Mouse (Mus musculus) heart, postnatal 10 days (tissue): ENCODE results near the gene Espn. TPM values are rescaled to one million over a fixed set of nuclear protein-coding genes. Genes with fewer than 3 reads are reported as not detected.

Source experiments
- DNase-seq, 2 experiments: peaks; one replicate each; pipeline ENCODE4 v3.0.0; 2021
- intact Hi-C: fragments of 180-260 bp; cut with DNase I; formaldehyde crosslinking; loops from one replicate; pipeline ENCODE4 v1.15.1; 2025
- total RNA-seq, 2 experiments: library from RNA; stranded (reverse); gene quantifications; 2 replicates each; pipeline ENCODE4 v1.2.3; 2021

Gene Espn
- total RNA-seq, 2 experiments from 2014 or later: 1.3 to 1.4 TPM

GRCm38 (mm10) chr4:152078105-152078530 lies 74.1 kb downstream of the Espn start:
- intact Hi-C loops: no loop called here

GRCm38 (mm10) chr4:152077191-152077590 lies 75.0 kb downstream of the Espn start:
- DNase-seq: no peak
- intact Hi-C loops: no loop called here

More at GRCm38 (mm10) chr4:152078105-152078530, 74.1 kb downstream of the Espn start:
- DNase-seq: no peak

DNA sequence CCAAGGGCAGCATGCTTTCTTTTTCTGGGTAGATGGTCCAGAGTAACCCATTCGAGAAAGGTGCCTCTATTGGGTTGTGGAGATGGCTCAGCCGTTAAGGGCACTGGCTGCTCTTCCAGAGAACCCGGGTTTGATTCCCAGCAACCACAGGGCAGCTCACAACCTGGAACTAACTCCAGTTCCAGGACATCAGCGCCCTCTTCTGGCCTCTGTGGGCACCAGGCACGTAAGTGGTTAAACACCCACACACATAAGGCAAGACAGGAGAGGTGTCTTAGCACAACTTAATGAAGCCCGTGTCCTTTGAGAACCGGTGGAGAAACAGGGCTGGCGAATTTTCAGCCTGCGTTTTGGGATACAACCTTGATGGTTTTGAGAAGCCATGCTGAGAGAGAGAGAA lies 77.6 kb downstream of the Espn start:
- DNase-seq: no peak
- intact Hi-C loops: no loop called here

GRCm38 (mm10) chr4:152073715-152074114 lies 78.5 kb downstream of the Espn start:
- intact Hi-C loops: no loop called here

GRCm38 (mm10) chr4:152072655-152073054 lies 79.5 kb downstream of the Espn start:
- DNase-seq: no peak
- intact Hi-C loops: no loop called here

More at GRCm38 (mm10) chr4:152073715-152074114, 78.5 kb downstream of the Espn start:
- no peak for DNase-seq

DNA sequence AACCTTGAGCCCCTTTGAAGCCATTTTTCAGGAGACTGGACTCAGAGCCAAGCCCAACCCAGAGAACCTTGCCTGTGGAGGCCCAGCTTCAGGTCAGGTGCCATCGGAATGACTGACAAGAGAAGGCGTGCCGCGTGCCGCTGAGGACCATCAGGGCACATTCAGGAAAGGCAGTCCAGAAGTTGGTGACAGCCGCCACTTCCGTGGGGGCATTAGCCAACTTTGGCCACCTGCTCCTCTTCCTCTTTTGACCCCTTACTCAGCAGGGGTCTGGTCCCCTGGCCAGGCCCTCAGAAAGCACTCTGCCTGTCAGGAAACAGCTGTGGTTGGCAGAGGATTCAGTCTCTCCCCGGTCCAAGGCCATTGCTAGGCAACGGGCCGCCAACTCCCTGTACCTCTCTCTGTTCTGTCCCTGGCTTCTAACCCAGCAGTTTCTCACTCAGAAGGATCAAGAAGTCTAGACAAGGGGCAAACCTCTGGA lies 80.0 kb downstream of the Espn start, which contains the start of gene Plekhg5:
Gene Plekhg5 (plus strand): TSS at position 378 of the 481 bp plus-strand sequence.
- intact Hi-C loops: no loop called here
- DNase-seq: peak; percentile 77 to 79

DNA sequence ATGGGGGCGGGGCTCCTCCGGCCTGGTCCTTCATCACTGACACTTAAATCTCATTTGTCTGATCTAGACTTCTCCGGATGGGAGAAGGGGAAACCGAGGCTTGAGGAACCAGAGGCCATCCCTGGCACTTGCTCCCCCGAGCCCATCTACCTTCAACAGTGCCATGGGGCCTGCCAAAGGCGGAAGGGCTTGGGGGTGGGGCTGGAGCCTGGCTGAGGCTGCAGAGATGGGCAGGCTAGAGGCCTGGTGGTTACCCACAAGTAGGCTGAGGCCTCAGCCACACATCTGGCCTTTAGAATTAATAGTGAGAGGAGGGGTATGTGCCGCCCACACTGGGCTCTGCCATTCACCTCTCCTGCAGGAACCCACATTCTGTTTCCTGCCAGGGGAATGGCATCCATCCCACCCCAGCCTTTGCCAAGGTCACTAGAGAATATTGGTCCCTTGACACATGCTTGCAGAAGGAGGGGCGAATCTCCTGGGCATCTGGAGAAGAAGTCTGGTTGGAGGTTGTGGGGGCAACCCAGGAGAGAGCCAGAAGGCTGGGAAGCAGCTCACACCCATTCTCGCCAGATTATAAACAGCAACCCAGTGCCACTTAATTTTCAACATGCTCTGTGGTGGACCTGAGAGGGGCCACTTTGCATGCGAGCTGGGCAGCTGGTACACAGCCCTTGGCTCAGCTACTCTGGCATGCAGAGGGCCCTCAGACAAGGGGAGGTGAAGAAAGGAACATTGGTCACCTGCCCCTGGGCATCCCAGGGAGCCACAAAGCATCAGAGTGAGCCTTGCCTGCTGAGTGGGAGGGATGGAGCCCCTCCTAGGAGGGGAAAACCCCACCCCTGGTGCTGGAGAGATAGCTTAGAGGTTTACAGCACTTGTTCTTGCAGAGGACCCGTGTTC lies 81.4 kb downstream of the Espn start:
- no peak for DNase-seq
- intact Hi-C loops: no loop called here

Other genes starting within 250 kb of the Espn start
- gene Dnajc11, start 218.7 kb downstream of the Espn start, total RNA-seq: 100 to 1,000 TPM in 1 of 2 experiments, 10 to 100 TPM in 1; 98.5 to 107 TPM
- gene Thap3, start 163.4 kb downstream of the Espn start, total RNA-seq: 10 to 100 TPM; 10.3 to 12.5 TPM
- gene Phf13, start 156.1 kb downstream of the Espn start, total RNA-seq: 10 to 100 TPM in 1 of 2 experiments, 1 to 10 TPM in 1; 8.5 to 11.3 TPM
- 10 to 100 TPM; 43.5 to 49.4 TPM for gene Klhl21, start 143.6 kb downstream of the Espn start, total RNA-seq
- gene Zbtb48, start 124.7 kb downstream of the Espn start, total RNA-seq: 1 to 10 TPM; 4.9 to 5.2 TPM
- gene Tas1r1, start 113.8 kb downstream of the Espn start, total RNA-seq: under 1 TPM; 0.10 to 0.17 TPM
- 10 to 100 TPM; 11.3 to 13.5 TPM for gene Nol9, start 113.0 kb downstream of the Espn start, total RNA-seq
- gene Plekhg5, start 79.9 kb downstream of the Espn start, total RNA-seq: 10 to 100 TPM; 33.5 to 35.8 TPM
- 1 to 10 TPM; 1.9 TPM for gene Tnfrsf25, start 36.4 kb downstream of the Espn start, total RNA-seq
- not detected for gene Hes2, start 6.5 kb upstream of the Espn start, total RNA-seq
- 10 to 100 TPM; 48.3 to 53.2 TPM for gene Acot7, start 25.8 kb upstream of the Espn start, total RNA-seq
- gene Gpr153, start 121.9 kb upstream of the Espn start, total RNA-seq: 10 to 100 TPM; 30.2 to 31.3 TPM
- not detected for gene Hes3, start 139.3 kb upstream of the Espn start, total RNA-seq
- 10 to 100 TPM; 27.3 to 33.4 TPM for gene Icmt, start 144.9 kb upstream of the Espn start, total RNA-seq
- gene Rnf207, start 166.6 kb upstream of the Espn start, total RNA-seq: 100 to 1,000 TPM in 1 of 2 experiments, 10 to 100 TPM in 1; 95.9 to 112 TPM
- 100 to 1,000 TPM; 283 to 290 TPM for gene Rpl22, start 173.4 kb upstream of the Espn start, total RNA-seq
- gene Chd5, start 186.3 kb upstream of the Espn start, total RNA-seq: under 1 TPM; 0.05 to 0.17 TPM